Mouse (Mus musculus) hindbrain, embryonic 10.5 days (tissue): ENCODE measurements at regions not wholly inside any gene's neighbourhood (a gene's known extent, or its start where the extent isn't known, plus 50 kb on each side); places are given as distances from the start of the nearest gene placed in this dataset.
"Not testable (repeated sequence)": the region's sequence is repeated elsewhere in the genome, so short reads cannot be mapped to it uniquely, and the experiment has no call there.

Source experiments
- DNase-seq: peaks from one replicate; pipeline ENCODE4 v3.0.0-alpha.2; 2017; ENCODE audit warnings: low spot score
- H3K27ac ChIP-seq: fragments of 300-500 bp; sonication (generic); 2 replicates; pipeline ENCODE4 v1.5.1; 2016; ENCODE audit warnings: mild to moderate bottlenecking, moderate library complexity
- H3K27me3 ChIP-seq: fragments of 300-500 bp; sonication (generic); 2 replicates; pipeline ENCODE4 v1.6.1; 2016; ENCODE audit warnings: mild to moderate bottlenecking; ENCODE audit not compliant: poor library complexity, insufficient read depth, severe bottlenecking
- H3K36me3 ChIP-seq: fragments of 300-500 bp; sonication (generic); 2 replicates; pipeline ENCODE4 v1.6.1; 2016; ENCODE audit warnings: mild to moderate bottlenecking, moderate library complexity
- H3K4me1 ChIP-seq: fragments of 300-500 bp; sonication (generic); replicated peaks from 2 replicates; pipeline ENCODE4 v1.6.1; 2016; ENCODE audit warnings: mild to moderate bottlenecking
- H3K4me3 ChIP-seq: fragments of 300-500 bp; sonication (generic); 2 replicates; pipeline ENCODE4 v1.5.1; 2016; ENCODE audit warnings: mild to moderate bottlenecking, moderate library complexity
- H3K9me3 ChIP-seq: fragments of 300-500 bp; sonication (generic); 2 replicates; pipeline ENCODE4 v1.6.1; 2016; ENCODE audit warnings: mild to moderate bottlenecking, moderate library complexity
- WGBS: fragments of 180-500 bp; shearing (Covaris S2); methylation state at CpG from one replicate; pipeline ENCODE4 v1.1.7; 2016; 5-methylcytosine and 5-hydroxymethylcytosine counted together

GRCm38 (mm10) chr10:23733679-23734078, 53.4 kb downstream of the Rps12 start:
- WGBS = 49% methylated on average over 2 of the region's 2 CpGs
- no peak overlapping the region for H3K27ac ChIP-seq
- no peaks in the 10 kb centered on the region for H3K27me3 ChIP-seq
- DNase-seq = no peak
- no peaks in the 10 kb centered on the region for H3K4me1 ChIP-seq
- H3K9me3 ChIP-seq = no peaks in the 10 kb centered on the region
- H3K4me3 ChIP-seq = no peak overlapping the region
- no peaks in the 10 kb centered on the region for H3K36me3 ChIP-seq

GRCm38 (mm10) chr10:23725960-23726714, 60.9 kb downstream of the Rps12 start:
- H3K27ac ChIP-seq, H3K36me3 ChIP-seq, H3K4me3 ChIP-seq, H3K9me3 ChIP-seq, H3K27me3 ChIP-seq, DNase-seq, H3K4me1 ChIP-seq: not testable (repeated sequence)
- WGBS = 82% methylated on average over 28 of the region's 28 CpGs

GRCm38 (mm10) chr10:23718124-23718523, 69.0 kb downstream of the Rps12 start:
- no peak for DNase-seq
- H3K4me1 ChIP-seq = peaks cover 8% of the 10 kb centered on the region; the same call in 1 of the 2 replicates

GRCm38 (mm10) chr10:23715511-23715910, 71.6 kb downstream of the Rps12 start:
- WGBS = 94% methylated on average over 10 of the region's 10 CpGs
- Histone ChIP-seq H3K9me3 (no peaks in the 10 kb centered on the region), H3K4me1 (peaks cover 8% of the 10 kb centered on the region; the same call in 1 of the 2 replicates), H3K4me3 (no peak overlapping the region), H3K27ac (no peak overlapping the region), H3K36me3 (no peaks in the 10 kb centered on the region), H3K27me3 (no peaks in the 10 kb centered on the region)
- no peak for DNase-seq

More at GRCm38 (mm10) chr10:23718124-23718523, 69.0 kb downstream of the Rps12 start:
- WGBS = 64% methylated on average over 7 of the region's 7 CpGs
- Histone ChIP-seq H3K27me3 (no peaks in the 10 kb centered on the region), H3K9me3 (no peaks in the 10 kb centered on the region), H3K27ac (no peak overlapping the region), H3K4me3 (no peak overlapping the region), H3K36me3 (no peaks in the 10 kb centered on the region)

- Histone ChIP-seq H3K36me3 (no peaks in the 10 kb centered on the region), H3K27ac (no peak overlapping the region), H3K4me3 (no peak overlapping the region), H3K27me3 (no peaks in the 10 kb centered on the region), H3K4me1 (peaks cover 8% of the 10 kb centered on the region; the same call in 1 of the 2 replicates), H3K9me3 (no peaks in the 10 kb centered on the region)
- no peak for DNase-seq
- 94% methylated on average over 7 of the region's 7 CpGs for WGBS
Observed at GRCm38 (mm10) chr10:23715101-23715500, 72.0 kb downstream of the Rps12 start.

- Histone ChIP-seq H3K27me3 (no peaks in the 10 kb centered on the region), H3K27ac (no peak overlapping the region)
Observed at GRCm38 (mm10) chr10:23712691-23713378, 74.2 kb downstream of the Rps12 start.

GRCm38 (mm10) chr10:23711416-23712171, 75.5 kb downstream of the Rps12 start:
- WGBS = 69% methylated on average over 6 of the region's 6 CpGs
- Histone ChIP-seq H3K27me3 (no peaks in the 10 kb centered on the region), H3K4me1 (no peaks in the 10 kb centered on the region), H3K4me3 (no peak overlapping the region), H3K27ac (no peak overlapping the region; the same call in 1 of the 2 replicates), H3K36me3 (no peaks in the 10 kb centered on the region), H3K9me3 (no peaks in the 10 kb centered on the region)
- DNase-seq = no peak

More at GRCm38 (mm10) chr10:23712691-23713378, 74.2 kb downstream of the Rps12 start:
- H3K9me3 ChIP-seq = no peaks in the 10 kb centered on the region
- H3K4me3 ChIP-seq = no peak overlapping the region
- DNase-seq = no peak
- 0 out of 2 replicates have a peak, but pooled peaks cover 2% of the 10 kb centered on the region for H3K4me1 ChIP-seq
- WGBS = 78% methylated on average over 5 of the region's 5 CpGs
- H3K36me3 ChIP-seq = no peaks in the 10 kb centered on the region

GRCm38 (mm10) chr10:23710999-23711398, 76.1 kb downstream of the Rps12 start:
- Histone ChIP-seq H3K9me3 (no peaks in the 10 kb centered on the region), H3K27ac (no peak overlapping the region), H3K4me1 (no peaks in the 10 kb centered on the region), H3K27me3 (no peaks in the 10 kb centered on the region), H3K4me3 (no peak overlapping the region), H3K36me3 (no peaks in the 10 kb centered on the region)
- WGBS = 85% methylated on average over 6 of the region's 6 CpGs
- no peak for DNase-seq

- Histone ChIP-seq H3K4me3 (no peak overlapping the region), H3K27ac (no peak overlapping the region), H3K4me1 (no peaks in the 10 kb centered on the region), H3K36me3 (no peaks in the 10 kb centered on the region), H3K9me3 (no peaks in the 10 kb centered on the region), H3K27me3 (no peaks in the 10 kb centered on the region)
- DNase-seq = no peak
- 92% methylated on average over 8 of the region's 8 CpGs for WGBS
Observed at GRCm38 (mm10) chr10:23708261-23708660, 78.8 kb downstream of the Rps12 start.

GRCm38 (mm10) chr10:23707141-23707540, 79.9 kb downstream of the Rps12 start:
- Histone ChIP-seq H3K27me3 (no peaks in the 10 kb centered on the region), H3K9me3 (no peaks in the 10 kb centered on the region), H3K4me1 (no peaks in the 10 kb centered on the region), H3K27ac (no peak overlapping the region), H3K4me3 (no peak overlapping the region), H3K36me3 (no peaks in the 10 kb centered on the region)
- WGBS = 86% methylated on average over 3 of the region's 3 CpGs
- no peak for DNase-seq

- no peaks in the 10 kb centered on the region for H3K27me3 ChIP-seq
- no peak overlapping the region for H3K4me3 ChIP-seq
- H3K9me3 ChIP-seq = no peaks in the 10 kb centered on the region
- H3K4me1 ChIP-seq = no peaks in the 10 kb centered on the region
- no peaks in the 10 kb centered on the region for H3K36me3 ChIP-seq
- WGBS = 86% methylated on average over 1 of the region's 1 CpGs
- no peak for DNase-seq
- H3K27ac ChIP-seq = no peak overlapping the region
Observed at GRCm38 (mm10) chr10:23704048-23704447, 83.0 kb downstream of the Rps12 start.

- Histone ChIP-seq H3K4me3 (no peak overlapping the region), H3K27ac (no peak overlapping the region), H3K9me3 (peaks cover 3% of the 10 kb centered on the region), H3K4me1 (no peaks in the 10 kb centered on the region), H3K27me3 (no peaks in the 10 kb centered on the region), H3K36me3 (no peaks in the 10 kb centered on the region)
- DNase-seq = no peak
- 69% methylated on average over 2 of the region's 2 CpGs for WGBS
Observed at GRCm38 (mm10) chr10:23691291-23691690, 95.8 kb downstream of the Rps12 start.

- H3K27ac ChIP-seq = no peak overlapping the region
- WGBS = 78% methylated on average over 10 of the region's 10 CpGs
- no peaks in the 10 kb centered on the region for H3K4me1 ChIP-seq
- H3K4me3 ChIP-seq = no peak overlapping the region
- no peak for DNase-seq
- peaks cover 7% of the 10 kb centered on the region for H3K9me3 ChIP-seq
- H3K27me3 ChIP-seq = no peaks in the 10 kb centered on the region
- H3K36me3 ChIP-seq = no peaks in the 10 kb centered on the region
Observed at GRCm38 (mm10) chr10:23686969-23687368, 100.1 kb downstream of the Rps12 start.
